Mouse (Mus musculus): ENCODE measurements around the gene Tmem106a.
A peak's percentile ranks its signal among the peaks of the same experiment; 100 is the strongest.
"Not testable (repeated sequence)": the region's sequence is repeated elsewhere in the genome, so short reads cannot be mapped to it uniquely, and the experiment has no call there.

Tmem106a gene

GRCm38 (mm10) chr11:101602491-101602890 is 20.4 kb downstream of the Tmem106a start:
- peak; percentile 28 to 31 for DNase-seq

GRCm38 (mm10) chr11:101604116-101604515 is 22.1 kb downstream of the Tmem106a start:
- no peak for DNase-seq

GRCm38 (mm10) chr11:101604531-101605453 is 22.8 kb downstream of the Tmem106a start:
- DNase-seq, result peak; percentile 76 to 83

- not testable (repeated sequence) for DNase-seq
These were observed 25.1 kb downstream of the Tmem106a start for GRCm38 (mm10) chr11:101607134-101607533.

GRCm38 (mm10) chr11:101610445-101610844 is 28.4 kb downstream of the Tmem106a start:
- DNase-seq, result no peak

- DNase-seq, result no peak
These were observed 31.6 kb downstream of the Tmem106a start for GRCm38 (mm10) chr11:101613596-101613995.

- no peak for DNase-seq
These were observed 32.1 kb downstream of the Tmem106a start for GRCm38 (mm10) chr11:101614116-101614515.

- no peak for DNase-seq
These were observed 33.3 kb downstream of the Tmem106a start for GRCm38 (mm10) chr11:101615380-101615779.

GRCm38 (mm10) chr11:101616104-101616503 is 34.1 kb downstream of the Tmem106a start:
- DNase-seq, result no peak

- no peak for DNase-seq
These were observed 35.1 kb downstream of the Tmem106a start for GRCm38 (mm10) chr11:101616948-101617767.

- DNase-seq, result peak; percentile 31 to 62
These were observed 35.8 kb downstream of the Tmem106a start for GRCm38 (mm10) chr11:101617849-101618248.

GRCm38 (mm10) chr11:101618596-101618995 is 36.6 kb downstream of the Tmem106a start:
- no peak for DNase-seq

- DNase-seq, result not testable (repeated sequence)
These were observed 38.1 kb downstream of the Tmem106a start for GRCm38 (mm10) chr11:101620022-101620655.

- no peak for DNase-seq
These were observed 44.6 kb downstream of the Tmem106a start for GRCm38 (mm10) chr11:101626649-101626994.

GRCm38 (mm10) chr11:101626995-101627856 is 45.2 kb downstream of the Tmem106a start, which contains the start of gene Rdm1:
Gene Rdm1 (plus strand): TSS chr11:101627195.
- peak; percentile 83 to 87 for DNase-seq

- peak; percentile 84 to 85 for DNase-seq
These were observed 46.0 kb downstream of the Tmem106a start for GRCm38 (mm10) chr11:101627857-101628559.

GRCm38 (mm10) chr11:101628733-101629417 is 46.8 kb downstream of the Tmem106a start:
- not testable (repeated sequence) for DNase-seq

- no peak for DNase-seq
These were observed 53.6 kb downstream of the Tmem106a start for GRCm38 (mm10) chr11:101635660-101636059.

- DNase-seq, result no peak
These were observed 57.7 kb downstream of the Tmem106a start for GRCm38 (mm10) chr11:101639761-101640160.

GRCm38 (mm10) chr11:101640857-101641709 is 59.0 kb downstream of the Tmem106a start:
- peak; percentile 74 to 77 for DNase-seq

Measured in thymus, postnatal 36 days (tissue).